Mouse (Mus musculus): ENCODE data around the gene Rtl5.
"Not testable (repeated sequence)": the region's sequence is repeated elsewhere in the genome, so short reads cannot be mapped to it uniquely, and the experiment has no call there.

Rtl5 gene

GRCm38 (mm10) chrX:102070591-102071471 lies at the start of gene Rtl5:
TSS of gene Rtl5 (minus strand) at chrX:102071304.
- peak; percentile 65 for DNase-seq

- DNase-seq, result peak; percentile 93
Measured at GRCm38 (mm10) chrX:102119042-102119864, 48.1 kb upstream of the Rtl5 start, which contains the start of gene Pin4. TSS of gene Pin4 (plus strand) at chrX:102119447.

DNA sequence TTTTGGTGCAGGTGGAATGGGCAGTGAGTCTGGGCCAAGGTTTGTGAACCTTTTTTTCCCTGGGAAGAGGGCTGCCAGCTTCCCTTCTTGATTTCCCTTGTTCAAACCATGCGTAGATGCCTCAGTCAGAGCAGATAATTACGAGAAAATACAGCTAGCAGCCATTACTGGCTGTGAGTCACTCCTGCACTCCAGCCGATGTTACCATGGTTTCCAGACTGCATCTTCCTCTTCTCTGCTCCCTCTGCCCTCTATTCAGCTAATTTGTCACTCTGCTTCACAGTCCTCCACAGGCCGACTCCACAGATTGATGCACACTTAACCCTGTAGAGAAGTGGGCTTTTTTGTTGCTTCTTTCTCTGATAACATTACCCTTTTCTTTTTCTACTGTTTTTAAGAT lies 44.6 kb upstream of the Rtl5 start:
- DNase-seq, result no peak

- DNase-seq, result not testable (repeated sequence)
Measured at GRCm38 (mm10) chrX:102109349-102109748, 38.2 kb upstream of the Rtl5 start.

GRCm38 (mm10) chrX:102103830-102104229 lies 32.7 kb upstream of the Rtl5 start:
- DNase-seq, result peak; percentile 17

- DNase-seq, result no peak
Measured at GRCm38 (mm10) chrX:102101886-102102285, 30.8 kb upstream of the Rtl5 start.

DNA sequence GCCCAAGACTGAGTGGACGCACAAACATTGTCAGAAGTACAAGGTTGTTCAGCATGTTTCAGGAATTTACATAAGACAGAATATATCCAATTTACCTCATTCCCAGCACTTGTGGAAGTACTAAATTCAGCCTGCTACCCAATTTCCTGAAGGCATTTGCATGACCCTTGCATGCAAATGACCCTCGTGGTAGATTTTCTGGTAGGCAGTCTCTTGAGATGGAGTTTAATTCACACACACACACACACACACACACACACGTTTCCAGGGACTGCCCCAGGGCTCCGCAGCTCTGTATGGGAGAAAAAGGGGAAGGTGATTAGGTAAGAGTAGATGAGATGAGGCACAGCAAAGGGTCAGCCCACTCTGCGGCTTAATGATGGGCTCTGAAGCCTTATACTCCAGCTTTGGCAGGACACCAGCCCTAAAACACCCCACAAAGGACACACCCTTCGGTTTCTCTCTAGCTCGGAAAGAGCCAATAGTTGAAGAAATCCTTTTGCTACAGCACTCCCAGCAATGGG lies 23.3 kb upstream of the Rtl5 start:
- DNase-seq, result no peak

DNA sequence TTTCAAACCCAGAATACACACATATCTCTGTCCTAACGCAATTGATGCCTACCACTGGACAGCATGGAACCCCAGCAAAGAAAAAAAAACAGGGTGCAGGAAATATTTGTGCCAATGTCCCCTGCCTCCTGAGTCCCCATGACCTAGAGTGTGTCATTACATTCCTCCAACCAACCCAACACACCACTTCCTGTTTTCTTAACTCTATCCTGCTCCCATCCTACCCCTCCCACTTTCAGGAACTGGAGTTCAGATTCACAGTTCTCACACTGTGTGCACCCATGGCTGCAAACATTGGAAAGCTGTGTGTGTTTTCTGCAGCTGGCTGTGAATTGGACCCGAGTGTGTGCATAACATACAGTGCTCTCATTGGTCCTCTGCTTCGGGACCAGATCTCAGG lies 19.5 kb upstream of the Rtl5 start:
- DNase-seq, result no peak

- DNase-seq, result no peak
Measured at GRCm38 (mm10) chrX:102085798-102086443, 14.8 kb upstream of the Rtl5 start.

- no peak for DNase-seq
Measured at GRCm38 (mm10) chrX:102082340-102082739, 11.2 kb upstream of the Rtl5 start.

DNA sequence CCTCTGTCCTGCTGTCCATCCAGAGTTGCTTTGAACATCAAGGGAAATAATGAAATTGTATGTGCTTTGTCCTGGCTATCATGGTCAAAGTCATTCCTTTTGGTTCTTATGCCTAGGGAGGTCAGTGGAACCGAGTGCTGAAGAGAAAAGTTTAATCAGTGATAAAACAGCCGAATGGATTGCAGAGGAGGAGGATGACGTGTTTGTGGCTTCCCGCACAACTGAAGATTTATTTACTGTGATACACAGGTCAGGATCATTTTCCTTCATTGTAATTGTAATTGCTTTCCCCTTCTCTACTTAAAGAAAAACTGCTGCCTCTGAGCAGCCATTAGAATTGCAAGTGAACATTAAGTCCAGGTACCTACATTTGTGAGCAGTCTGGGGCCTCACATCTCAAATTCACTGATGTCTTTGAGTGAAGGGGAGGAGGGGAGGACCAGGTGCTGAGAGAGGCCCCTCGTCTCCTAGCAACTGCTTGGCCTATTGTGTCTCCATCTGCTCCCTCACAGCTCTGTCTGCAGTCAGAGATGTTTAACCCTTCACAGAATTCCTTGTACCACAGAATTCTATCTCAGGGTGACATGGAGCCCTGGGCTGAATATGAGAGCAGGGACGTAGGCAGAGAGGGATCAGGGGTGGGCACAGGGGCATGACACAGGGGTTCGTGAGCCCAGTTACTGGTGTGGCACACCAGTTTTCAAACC lies 10.6 kb upstream of the Rtl5 start:
- DNase-seq, result no peak

- no peak for DNase-seq
Measured at GRCm38 (mm10) chrX:102081076-102081475, 10.0 kb upstream of the Rtl5 start.

- no peak for DNase-seq
Measured at GRCm38 (mm10) chrX:102076886-102077765, 6.0 kb upstream of the Rtl5 start.

DNA sequence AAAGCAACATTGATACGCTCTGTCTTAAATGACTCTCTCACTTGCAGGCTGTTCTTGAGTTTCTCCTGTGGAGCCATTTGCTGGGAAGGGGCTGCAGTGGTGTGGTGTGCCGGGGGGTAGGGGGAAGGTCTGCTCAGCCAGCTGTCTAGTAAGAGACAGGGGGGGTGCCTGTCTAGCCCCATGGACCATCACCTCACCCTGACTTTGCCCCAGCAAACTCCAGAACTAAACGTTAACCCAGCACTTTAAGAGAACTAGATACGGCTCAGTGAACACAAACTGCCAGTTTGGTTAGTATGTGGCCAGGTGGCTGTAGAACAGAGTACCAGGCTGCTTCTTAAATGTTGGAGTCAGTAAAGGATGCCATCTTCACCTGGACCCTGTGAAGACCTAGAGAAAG lies 4.1 kb upstream of the Rtl5 start:
- no peak for DNase-seq

DNA sequence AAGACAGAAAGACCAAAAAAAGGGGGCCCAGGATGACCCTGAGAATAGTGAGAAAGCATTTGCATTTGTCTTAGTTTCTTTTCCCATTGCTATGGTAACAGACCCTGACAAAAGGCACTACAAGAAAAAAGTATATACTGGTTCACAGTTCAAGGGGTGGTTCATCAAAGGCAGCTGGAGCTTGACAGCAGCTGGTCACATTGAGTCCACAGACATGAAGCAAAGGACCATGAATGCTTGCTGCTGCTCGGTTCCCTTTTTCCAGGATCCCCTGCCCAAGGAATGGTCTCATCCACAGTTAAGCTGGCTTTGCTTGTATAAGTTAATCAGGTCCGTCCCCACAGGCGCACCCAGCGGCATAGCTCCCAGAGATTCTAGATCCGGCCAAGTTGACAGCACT lies 3.3 kb upstream of the Rtl5 start:
- no peak for DNase-seq

DNA sequence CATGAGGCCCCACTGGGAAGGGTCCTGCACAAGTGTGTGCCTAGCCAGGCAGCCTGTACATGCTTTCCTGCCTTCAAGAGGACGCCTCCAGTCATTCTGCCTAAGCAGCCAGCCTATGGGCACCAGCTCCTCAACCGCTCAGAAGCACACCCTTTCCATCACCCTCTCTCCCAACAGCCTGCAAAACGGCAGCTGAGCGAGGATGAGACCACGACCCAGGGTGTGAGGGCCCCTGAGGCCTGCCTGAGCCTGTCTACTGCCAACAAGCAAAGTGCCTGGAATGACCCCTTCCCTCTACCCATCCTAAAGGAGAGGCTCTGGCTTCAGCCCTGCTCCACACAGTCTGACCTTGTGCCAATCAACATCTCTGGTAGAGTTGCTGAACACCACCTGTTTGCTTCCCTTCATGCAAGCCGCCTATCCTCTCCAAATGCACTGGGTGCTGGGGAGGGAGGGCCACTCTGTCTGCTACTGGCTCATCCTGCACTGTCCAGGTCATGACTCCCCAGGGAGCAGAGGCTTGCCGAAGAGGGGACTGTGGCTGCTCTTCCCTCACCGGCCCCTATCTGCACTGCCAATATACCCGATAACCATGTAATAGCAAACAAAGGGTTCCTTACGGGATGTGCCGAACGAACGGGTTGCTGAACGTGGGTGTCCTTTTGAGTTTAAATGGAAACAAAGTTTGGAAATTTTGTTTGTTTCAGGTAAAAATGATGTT lies 2.7 kb upstream of the Rtl5 start:
- DNase-seq, result no peak

DNA sequence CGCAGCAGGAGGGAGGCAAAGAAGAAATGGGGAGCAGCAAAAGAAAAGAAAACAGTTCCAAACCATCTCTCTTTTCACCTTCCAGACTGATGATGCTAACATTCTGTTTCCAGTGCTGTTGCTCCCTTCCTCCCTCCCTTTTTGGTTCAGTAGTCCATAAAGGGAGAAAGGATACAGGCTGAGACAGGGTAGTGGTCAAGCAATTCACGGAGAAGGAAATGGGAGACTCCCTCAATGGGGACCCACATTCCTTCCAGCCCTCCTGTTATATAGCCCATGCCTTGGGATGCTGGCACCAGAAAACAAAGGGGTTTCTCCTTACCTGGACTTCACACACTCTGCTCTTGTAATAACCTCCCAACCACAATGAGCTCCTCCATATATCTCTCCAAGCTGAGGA lies 413 bp upstream of the Rtl5 start:
- DNase-seq, result no peak

- no peak for DNase-seq
Measured at GRCm38 (mm10) chrX:102068811-102069540, 2.1 kb downstream of the Rtl5 start.

- no peak for DNase-seq
Measured at GRCm38 (mm10) chrX:102067118-102067517, 4.0 kb downstream of the Rtl5 start.

DNA sequence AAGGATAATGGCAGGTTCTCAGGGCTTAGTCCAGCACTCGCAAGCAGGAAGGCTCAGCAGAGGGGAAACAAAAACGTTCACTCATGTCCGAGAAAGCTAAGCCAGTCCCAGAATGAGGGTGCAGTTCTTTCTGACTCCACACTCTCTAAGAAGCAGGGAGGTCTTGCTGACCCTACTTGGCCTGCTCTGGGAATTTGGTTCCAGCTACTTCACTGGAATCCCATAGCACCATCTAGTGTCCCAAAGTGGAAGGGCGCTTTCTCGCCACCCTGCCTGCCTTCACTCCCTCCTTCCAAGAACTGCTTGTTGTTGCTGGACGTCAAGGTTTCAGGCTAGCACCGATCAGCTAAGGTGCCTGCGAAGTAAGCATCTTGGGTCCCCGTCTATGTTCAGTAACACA lies 5.0 kb downstream of the Rtl5 start:
- peak; percentile 63 for DNase-seq

Measured in liver (tissue).